Comparison of ENCODE assay signal across 9 mouse cellular contexts in the genomic region with DNA sequence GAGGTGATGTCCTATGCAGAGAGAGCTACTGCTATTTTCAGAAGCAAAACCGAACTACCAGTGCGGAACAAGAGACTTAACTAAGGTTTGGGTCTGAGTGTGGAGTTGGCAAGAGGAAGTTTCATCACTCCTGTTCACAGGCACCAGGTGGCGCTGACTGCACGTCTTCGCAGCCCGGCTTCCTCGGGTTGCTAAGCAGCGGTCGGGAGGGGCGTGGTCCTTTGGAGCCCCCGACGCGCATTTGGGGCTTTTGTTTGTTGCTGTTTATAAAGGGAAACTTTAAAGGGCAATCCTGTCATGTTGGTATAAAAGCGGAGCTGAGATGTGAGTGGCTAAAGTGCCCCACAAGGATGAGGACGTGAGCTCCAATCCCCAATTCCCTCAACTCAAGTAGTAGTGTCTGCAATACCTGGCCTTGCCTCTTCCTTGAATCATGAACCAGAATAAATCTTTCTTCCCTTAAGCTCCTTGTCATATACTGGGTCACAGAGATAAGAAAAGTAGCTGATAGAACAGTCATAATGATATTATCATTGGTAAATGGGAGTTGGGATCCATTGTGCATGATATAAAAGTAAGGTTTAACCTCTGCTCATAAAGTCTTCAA. TPM values are rescaled to one million over a fixed set of nuclear protein-coding genes. Genes with fewer than 3 reads are reported as not detected.
DNase-seq lines count a peak whose midpoint lies in the region; ATAC-seq lines count a peak whose summit lies in the region.
"Had no signal": no experiment of that assay in that cellular context is flagged by ENCODE, and none has a peak within 500 bp of the region (broad histone marks: within the 10 kb centered on the region; RNA-seq: fewer than 3 reads in every experiment).

No protein-coding gene starts in this region.

- H3K27me3 ChIP-seq in hindbrain, embryonic 15.5 days = 0 out of 2 replicates have a peak, but pooled peaks cover 3% of the 10 kb centered on the region

- peak; percentile 65 for ATAC-seq in hindbrain, embryonic 15.5 days (ENCODE audit: low FRiP score, low read depth)
- ATAC-seq in megakaryocyte progenitor cell, adult 5-6 weeks (replicated peaks; ENCODE audit: poor library complexity) = peak; percentile 95
- no peak for ATAC-seq in monocyte, adult 5-6 weeks (replicated peaks; ENCODE audit: insufficient number of reproducible peaks, low FRiP score, low TSS enrichment, poor library complexity, severe bottlenecking)

- no peaks in the 10 kb centered on the region for H3K36me3 ChIP-seq in hindbrain, embryonic 15.5 days

- H3K4me1 ChIP-seq in hindbrain, embryonic 15.5 days (replicated peaks) = peaks cover 18% of the 10 kb centered on the region; the same call in 1 of the 2 replicates

- WGBS in hindbrain, embryonic 15.5 days = 4% methylated on average over 15 of the region's 15 CpGs

- no peak overlapping the region for H3K9ac ChIP-seq in hindbrain, embryonic 15.5 days

- no peak overlapping the region for H3K27ac ChIP-seq in hindbrain, embryonic 15.5 days (replicated peaks)
- H3K27ac ChIP-seq: macrophage had no signal

- DNase-seq in WW6 (ENCODE audit: low read depth, low spot score) = peak; percentile 63
- DNase-seq in cerebellum, postnatal 14 days = peak; percentile 86 to 89
- peak; percentile 67 to 72 for DNase-seq in frontal cortex, postnatal 25 days (ENCODE audit: low spot score in 2 of 2)
- DNase-seq in left cerebral cortex, adult 11 months (ENCODE audit: low spot score) = peak; percentile 59
- DNase-seq in right cerebral cortex, postnatal 36 days (ENCODE audit: low spot score in 2 of 2) = peak; percentile 68 to 74

- no peaks in the 10 kb centered on the region for H3K9me3 ChIP-seq in hindbrain, embryonic 15.5 days

- H3K4me3 ChIP-seq in hindbrain, embryonic 15.5 days = peak overlapping the region; percentile 22

- peak overlapping the region; percentile 53 for H3K4me2 ChIP-seq in hindbrain, embryonic 15.5 days

RNA-seq across cellular contexts. Expression of gene Slc35f3, which starts 40.1 kb away (rescaled TPM):
- polyA plus RNA-seq in hindbrain, embryonic 15.5 days (2015; fragmentation: Nextera tagmentation; extraction: Ambion mirVana) = 2.9 and 3.7 TPM in 2 replicates
- not detected in 2 replicates for total RNA-seq in megakaryocyte progenitor cell, adult 5-6 weeks (2015)
- total RNA-seq in megakaryocyte progenitor cell, adult 5-6 weeks (2017) = not detected in 2 replicates
- not detected in 3 replicates for total RNA-seq in monocyte, adult 5-6 weeks (2017)
- polyA plus RNA-seq: macrophage had no signal
